Mouse (Mus musculus) gastrocnemius, adult 8-10 months (tissue): ENCODE results near the gene Mpp5. TPM values are rescaled to one million over a fixed set of nuclear protein-coding genes. Genes with fewer than 3 reads are reported as not detected.

Experiments
- DNase-seq, 2 experiments: peaks; one replicate each; pipeline ENCODE4 v3.0.0; 2022; ENCODE audit warnings: low spot score in 2 of 2
- total RNA-seq, 4 experiments: library from RNA; stranded (reverse); gene quantifications; 2 replicates each; pipeline ENCODE4 v1.2.4; 2022

Mpp5 gene
- 10 to 100 TPM; 12.9 to 21.2 (median 17.2) TPM for total RNA-seq

DNA sequence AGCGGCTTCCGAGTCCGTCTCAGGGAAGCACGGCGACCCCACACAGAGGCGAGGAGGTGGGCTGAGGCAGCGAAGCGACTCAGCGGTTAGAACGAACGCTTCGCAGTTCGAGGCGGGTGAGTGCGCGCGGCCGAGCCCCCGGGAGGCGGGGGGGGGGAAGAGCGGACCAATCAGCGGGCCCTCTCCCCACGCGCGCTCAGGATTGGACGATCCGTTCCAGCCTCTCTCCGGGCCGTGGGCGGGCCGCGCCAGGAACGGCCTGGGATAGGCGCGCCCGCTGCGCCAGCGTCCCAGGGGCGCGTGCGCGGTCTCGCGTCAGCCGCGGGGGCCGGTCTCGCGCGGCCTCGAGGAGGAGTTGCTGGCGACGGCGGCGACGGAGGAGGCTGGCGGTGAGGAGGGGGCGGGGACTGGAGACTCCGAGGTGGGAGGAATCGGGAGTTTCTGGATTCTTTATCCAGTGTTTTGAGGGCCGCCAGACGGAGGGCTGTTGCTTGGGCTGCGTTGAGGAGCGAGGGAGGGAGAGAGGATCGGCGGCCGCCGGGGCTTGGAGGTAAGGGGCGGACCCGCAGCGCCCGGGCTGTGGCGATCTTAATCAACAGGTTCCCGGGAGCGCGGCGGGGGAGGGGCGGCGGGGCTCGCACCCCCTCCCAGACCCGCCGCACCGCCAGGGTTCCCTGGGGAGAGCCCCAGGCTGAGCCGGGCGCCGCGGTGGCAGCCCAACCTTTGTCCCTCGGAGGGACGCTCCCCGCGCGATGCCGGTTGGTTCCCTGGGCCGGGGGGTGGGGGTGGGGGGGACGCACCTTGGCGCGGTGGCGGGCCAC is at the start of gene Mpp5:
TSS of gene Mpp5 (plus strand) at position 351 of the 821 bp plus-strand sequence.
- DNase-seq: peak; percentile 93 to 97

DNA sequence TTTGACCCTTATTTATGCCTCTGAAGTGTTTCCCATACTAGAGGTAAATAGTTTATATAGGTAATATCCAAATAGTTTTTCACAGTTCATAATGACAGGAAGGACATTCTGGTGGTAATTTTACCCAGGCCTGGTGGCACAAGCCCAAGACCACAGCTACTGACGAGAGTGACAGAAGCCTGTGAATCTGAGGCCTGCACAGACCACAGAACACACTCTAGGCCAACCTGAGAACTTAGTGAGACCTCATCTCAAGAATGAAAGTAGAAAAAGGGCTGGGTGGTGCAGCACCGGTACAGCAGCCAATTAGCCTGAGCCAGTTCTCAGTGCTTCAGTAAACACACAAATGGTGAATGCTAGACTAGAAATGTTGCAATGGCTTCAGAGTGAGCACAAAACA is 30.9 kb upstream of the Mpp5 start:
- no peak for DNase-seq

DNA sequence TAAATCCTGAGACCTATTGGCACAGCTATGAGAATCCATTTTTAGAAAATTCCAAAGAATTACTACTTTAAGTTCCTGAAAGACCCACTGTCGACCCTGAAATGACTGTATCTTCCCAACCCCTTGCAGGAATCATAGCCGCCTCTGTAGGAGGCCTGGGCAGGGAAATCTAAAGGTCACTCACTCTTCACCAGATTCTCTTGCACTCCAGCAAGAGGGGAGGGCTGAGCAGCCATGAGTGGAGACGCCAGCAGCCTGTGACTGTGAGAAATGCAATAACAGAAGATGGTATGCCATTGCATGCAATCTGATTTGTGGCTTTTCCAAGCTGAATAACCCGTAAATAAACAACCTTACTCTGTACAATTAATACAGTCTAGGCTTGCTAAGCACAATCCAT is 21.0 kb upstream of the Mpp5 start:
- DNase-seq: no peak

DNA sequence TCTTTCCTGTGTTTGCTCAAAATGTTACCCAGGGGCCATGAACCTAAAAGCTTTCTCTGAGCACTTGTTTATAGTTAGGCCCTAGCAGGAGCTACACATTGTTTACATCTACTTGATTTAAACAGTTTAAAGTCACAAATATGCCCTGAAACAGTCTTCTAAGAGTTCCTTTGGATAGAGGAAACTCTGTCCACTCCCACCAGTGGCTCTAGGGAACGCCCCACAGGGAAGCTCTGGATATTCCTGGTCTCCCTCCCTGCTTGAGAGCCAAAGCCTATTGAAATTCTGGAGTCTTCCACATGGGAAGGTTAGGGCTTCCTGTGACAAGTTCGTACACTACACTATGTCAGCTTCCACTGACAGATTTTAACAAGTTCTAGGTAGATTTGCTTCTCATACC is 9.1 kb upstream of the Mpp5 start:
- DNase-seq: no peak

DNA sequence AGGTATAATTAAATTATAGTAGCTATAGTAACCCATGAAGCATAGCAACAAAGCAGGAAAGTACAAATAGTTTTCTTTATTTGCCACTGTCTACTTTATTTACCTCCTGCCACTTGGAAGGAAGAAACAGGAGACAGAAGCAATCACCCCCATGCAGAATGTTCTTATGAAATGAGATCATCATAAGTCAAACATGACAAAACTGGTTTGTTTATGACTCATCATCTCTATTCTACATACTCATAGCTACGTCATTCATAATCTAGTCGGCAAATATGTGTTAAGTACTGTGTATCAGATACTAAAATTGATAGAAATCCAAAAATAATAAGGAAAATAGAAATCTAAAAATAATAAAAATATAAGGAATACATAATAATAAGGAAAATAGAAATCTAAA is 8.4 kb upstream of the Mpp5 start:
- no peak for DNase-seq

DNA sequence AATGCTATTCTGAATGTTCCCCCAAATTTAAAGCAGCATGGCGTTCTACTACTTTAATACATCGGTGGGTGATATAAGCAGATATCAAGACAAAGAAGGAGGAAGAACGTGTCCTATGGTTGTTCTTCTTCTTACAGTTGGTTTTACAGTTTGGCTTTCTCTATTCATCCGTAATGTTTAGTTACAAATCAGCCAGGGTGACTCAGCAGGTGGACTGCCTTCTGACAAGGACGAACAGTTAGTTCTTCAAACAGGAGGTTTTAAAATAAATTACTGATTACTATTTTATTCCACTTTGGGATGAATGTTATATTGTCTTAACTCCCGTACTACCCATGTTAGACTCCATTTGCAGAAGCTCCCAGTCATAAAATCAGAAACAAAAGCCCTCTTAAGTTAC is 2.5 kb upstream of the Mpp5 start:
- no peak for DNase-seq

DNA sequence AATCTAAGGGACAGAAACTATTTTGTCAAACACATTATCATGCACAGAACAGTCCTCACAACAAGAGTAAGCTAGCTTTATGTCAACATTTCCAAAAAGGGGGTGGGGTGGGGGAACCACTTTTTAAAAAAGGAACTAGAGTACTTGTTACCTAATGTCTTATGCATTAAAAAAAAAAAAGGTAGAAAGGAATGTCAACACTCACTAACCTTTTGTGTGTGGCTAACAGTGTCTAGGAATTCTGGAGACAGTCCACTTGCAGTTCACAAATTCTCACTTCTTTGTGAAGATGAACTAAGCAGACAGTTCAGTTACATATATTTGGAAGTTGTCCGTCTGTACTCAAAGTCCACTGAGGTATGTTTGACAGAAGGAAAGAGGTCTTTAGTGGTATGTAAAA is 1.3 kb upstream of the Mpp5 start:
- DNase-seq: no peak

DNA sequence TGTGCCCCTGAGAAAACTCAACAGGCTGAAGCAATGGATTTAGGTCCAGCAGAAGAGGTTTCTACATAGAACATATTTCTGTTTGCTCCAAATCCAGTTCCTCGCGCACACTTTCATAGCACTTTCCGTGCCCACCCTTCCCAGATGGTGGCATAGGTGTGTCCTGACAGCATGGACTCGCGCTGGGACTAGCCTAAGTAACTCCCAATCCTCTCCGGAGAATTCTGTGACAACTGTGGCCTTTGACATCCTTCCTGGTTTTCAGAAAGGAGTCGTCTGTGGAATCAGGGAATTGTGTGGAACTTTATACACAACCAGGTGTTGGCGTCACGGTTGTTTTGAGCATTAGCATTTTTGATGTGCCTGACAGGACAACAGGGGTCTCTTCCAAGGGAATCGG is 594 bp upstream of the Mpp5 start:
- peak; percentile 5 for DNase-seq

DNA sequence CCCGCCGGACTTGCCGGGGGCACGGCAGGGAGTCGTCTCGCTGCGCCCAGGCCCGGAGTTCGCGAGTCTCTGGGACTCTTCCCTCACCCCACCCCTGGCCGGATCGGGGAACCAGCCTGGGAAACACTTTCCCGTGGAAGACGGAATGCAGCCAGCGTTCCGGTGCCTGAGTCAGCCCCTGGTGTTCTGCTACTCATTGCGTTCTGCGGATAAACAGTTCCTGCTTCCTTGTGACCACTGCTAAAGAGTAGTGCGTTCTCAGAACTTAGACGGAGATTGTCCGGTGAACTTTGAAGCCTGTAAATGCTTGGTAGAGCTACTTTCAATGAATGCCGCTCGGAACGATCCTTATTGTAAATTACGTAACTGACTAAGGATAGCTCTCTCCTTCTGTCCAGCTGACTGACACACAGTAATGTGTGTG is 683 bp downstream of the Mpp5 start:
- DNase-seq: peak; percentile 30 to 47

DNA sequence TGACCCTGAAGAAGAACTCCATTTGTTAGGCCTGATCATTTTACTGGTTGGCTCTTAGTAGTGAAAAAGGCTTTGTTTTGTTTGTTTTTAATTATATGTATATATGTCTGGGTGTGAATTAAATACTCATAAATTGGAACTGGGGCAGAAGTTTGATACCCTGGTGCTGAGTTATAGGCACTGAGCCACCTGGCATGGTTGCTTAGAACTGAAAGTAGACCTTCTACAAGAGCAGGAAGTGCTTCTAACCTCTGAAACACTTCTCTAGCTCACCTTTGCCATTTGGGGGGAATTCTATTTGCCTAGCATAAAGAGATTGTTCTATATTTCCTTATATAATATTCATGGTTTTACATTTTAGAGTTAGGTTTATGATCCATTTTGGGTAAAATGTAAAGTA is 13.3 kb downstream of the Mpp5 start:
- DNase-seq: peak in 1 of 2 experiments; percentile 18

DNA sequence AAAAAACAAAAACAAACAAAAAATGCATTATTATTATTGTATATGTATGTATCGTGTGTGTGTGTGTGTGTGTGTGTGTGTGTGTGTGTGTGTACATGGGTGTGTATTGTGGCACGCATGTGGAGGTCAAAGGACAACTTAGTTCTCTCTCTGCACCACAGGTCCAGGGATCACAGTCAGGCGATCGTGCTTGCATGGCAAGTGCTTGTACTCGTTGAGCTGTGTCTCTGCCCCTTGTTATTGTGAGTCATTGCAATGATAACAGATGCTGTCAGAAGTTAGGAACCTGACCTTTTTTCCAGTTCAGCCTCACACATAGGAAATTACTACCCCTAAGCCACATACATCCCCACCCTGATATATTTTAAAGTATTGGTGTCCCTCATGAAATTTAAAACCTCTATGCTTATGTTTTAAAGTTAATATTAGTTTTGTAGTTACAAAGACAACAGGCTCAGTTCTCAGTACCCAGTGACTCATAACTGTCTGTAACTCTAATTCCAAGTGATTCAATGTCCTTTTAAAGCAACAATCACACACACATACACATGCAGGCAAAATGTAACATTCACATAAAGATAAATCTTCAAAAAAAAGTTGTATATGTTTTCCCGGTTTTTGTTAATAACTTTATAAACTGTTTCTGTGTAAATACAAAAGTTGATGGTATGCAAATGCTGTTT is 20.5 kb downstream of the Mpp5 start:
- no peak for DNase-seq

DNA sequence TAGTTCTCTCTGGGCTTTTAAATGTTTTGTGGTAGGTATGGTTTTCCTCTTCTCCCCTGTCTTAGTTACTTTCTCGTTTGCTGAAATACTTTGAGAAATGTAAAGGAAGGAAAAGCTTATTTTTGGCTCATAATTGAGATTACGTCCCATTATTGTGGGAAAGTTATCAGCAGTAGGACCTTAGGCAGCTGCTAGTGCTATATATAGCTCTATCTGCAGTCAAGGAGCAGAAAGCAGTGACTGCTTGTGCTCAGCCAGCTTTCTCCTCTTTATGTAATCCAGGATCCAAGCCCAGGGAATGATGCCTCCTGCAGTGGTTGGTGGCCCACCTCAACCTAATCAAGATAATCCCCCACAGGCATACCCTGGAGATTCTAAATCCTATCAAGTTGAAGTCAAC is 24.5 kb downstream of the Mpp5 start:
- DNase-seq: no peak

DNA sequence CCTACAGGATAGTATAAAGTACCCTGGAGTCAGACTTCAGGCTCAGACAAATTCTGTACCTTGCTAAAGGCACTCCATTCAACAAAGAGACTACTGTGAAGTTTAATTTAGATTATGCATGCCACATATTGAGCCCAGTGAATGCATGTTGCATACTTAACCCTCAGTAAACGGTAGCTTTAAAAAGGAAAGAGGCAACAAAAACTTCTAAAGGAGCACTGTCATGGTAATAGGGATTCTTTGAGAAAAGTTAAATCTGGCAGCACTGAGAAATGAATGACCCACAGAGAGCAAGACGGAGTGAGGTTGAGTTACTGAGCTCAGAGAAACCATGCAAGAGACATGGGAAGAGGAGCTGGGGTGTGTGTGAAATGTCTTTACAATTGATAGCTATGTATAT is 29.2 kb downstream of the Mpp5 start:
- DNase-seq: no peak

DNA sequence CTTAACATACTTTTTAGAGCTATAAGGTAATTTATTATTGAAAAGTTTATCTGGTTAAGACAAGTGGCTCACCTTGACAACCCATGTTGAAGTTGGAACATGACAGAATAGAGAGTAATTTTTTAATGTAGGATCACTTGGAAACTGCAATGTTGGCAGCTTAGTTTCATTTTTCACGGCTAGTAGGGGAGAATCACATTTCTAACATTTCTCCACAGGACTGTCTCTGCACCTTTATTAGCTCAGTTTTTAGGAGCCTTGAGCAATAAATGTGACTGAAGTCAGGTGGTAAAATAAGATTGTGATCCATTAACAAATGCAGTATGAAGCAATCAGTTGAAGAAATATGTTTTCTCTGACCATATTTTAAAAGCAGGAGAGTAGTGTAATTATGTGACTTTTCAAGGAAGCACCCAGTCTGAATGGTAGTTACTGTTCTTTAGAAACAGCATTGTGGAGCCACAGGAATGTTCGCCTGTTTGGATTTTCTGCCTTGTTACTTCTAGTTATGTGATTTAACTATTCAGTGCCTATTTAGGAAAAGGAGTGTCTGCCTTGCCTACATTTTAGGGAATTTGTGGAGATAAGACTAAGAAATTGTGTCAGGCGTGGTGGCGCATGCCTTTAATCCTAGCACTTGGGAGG is 29.8 kb downstream of the Mpp5 start:
- no peak for DNase-seq

DNA sequence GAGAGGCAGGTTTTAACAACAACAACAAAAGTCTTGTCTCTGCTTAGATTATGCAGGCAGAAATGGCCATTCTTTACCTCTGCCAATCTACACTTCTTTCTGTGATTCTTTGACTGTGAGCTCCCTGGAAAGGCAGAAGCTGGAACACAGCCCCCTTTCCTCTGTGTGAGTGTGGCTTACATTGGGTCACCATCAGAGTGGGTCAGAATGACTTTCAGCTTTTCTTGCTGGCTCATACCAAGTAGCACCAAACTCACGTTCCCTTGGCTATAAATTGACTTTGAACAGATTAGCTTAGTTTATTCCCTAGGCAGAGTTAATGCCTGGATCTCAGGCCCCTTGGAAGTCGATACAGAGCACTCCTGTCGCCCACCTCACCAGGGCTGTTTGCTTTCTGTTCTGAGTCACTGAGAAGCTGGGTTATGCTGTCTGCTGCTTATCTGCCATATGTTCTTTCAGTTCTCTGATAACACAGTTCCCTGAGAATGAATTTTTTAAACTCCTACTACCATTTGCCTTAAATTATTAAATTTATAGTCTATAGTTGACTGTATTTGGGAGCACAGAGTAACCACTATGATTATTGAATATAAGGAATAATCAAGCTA is 39.7 kb downstream of the Mpp5 start:
- no peak for DNase-seq

DNA sequence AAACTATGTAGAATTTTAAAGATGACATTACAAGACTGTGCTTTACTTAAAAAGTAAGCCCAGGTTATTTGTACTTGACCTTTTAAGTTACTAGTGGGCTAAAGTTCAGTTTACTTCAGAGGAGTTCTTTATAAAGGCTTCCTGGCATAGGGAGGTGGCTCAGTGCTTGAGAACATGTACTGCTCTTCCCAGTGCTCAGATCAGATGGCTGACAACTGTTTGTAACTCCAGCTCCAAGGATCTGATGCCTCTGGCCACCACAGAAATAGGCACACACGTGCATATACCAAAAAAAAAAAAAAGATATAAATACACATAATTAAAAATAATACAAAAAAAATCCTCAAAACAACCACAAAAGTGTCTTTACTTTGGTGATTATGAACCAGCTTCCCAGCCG is 42.1 kb downstream of the Mpp5 start:
- peak; percentile 7 to 13 for DNase-seq

DNA sequence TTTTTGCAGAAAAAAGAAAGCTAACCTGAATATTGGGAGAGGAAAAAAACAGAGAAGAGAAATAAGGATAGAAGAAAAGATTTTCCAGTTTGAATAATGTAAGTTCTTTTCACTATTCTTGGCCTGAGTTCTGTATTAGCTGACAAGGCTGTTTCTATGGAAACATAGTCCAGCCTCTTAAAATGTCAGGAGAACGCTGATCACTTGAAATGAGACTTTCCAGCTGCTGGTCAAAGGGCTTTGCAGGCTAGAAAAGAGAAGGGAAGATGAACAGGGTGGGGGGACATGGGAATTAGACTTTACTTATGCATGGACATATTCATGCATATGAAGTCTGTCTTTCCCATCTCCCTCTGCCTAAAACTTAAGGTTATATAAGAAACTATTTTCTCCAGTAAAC is 45.5 kb downstream of the Mpp5 start:
- no peak for DNase-seq

DNA sequence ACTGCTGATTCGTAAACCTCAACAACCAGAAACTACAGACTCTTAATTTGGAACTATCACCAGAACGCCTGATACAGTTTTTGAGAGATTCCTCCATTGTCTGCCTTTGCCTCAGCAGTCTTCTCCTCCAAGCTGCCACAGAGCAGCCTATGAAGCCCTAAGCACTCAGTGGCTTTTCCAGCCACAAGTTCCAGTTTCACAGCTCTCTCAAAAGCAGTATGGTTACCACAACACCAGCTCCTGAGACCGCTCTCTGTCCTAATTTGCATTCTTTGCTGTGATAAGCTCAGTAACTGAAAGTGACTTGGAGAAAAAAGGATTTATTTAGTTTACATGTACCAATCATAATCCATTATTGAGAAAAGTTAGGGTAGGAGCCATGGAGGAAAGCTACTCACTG is 51.3 kb downstream of the Mpp5 start:
- no peak for DNase-seq

DNA sequence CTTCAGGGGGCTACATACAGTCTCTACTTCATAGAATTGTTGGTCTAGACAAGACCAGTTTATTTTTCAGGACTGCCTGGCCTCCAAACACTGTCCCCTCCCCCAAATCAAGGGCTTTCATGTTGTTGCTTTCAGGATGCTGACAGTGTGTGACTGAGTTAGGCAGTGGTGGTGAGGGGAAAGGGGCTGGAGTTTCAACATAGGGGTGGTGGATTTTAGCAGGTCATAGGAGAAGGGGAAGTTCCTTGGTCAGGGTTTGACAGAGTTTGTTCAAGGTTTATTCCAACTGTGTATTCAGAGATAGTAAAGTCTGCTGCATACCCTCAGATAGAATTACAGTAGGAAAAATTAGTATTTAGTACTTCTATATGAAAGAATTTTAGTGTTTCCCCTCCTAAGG is 53.1 kb downstream of the Mpp5 start:
- DNase-seq: no peak

DNA sequence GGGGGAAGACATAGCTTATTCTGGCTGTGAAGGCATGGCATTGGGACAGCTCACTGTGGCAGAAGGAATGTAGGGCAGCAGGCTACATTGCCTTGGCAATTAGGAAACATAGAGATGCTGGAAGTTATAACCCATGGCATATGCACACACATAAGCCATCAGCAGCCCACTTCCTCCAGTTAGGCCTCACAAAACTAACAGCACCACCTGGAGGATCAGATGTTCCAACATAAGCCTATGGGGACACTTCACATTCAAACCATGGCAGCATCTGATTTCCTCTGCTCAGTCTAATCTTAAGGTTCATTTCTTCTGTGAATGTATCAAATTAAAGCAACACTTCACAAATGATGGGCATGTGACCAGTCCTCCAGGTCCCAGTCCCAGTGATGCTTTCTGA is 65.7 kb downstream of the Mpp5 start:
- DNase-seq: no peak

DNA sequence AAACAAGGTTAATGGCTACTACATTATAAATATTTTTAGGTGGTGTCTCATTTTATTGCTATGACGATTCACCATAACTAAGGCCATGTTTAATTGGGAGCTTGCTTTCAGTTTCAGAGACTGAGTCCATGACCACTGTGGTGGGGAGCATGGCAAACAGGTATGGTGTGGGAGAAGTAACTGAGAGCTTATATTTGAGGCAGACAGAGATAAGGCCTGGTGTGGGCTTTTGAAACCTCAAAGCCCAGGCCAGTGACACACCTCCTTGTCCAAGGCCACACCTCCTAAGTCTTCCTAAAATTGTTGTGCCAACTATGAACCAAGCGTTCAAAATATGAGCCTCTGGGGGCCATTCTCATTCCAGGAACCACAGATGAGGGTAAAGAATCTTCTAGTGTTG is 85.8 kb downstream of the Mpp5 start:
- no peak for DNase-seq

DNA sequence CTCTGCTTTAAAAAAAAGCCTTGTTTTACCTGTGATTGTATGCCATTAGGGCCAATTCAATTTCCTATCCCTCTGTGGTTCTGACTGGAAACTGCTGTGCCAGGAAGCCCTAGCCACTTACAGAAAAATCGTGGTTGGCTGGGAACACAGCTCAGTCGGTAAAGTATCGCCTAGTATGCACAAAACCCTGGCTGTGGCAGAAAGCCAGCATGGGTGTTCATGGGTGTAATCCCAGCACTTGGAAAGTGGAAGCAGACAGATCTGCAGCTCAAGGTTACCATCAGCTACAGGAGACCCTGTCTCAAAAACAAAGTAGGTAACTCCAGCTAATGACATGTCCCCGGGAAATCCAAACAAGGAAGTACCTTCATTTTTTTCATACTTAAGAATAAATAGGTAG is 91.2 kb downstream of the Mpp5 start:
- no peak for DNase-seq
